Comparison of ENCODE assay signal across 21 mouse cellular contexts in genomic region chr15:100029497-100029896, GRCm38 (mm10). TPM values are rescaled to one million over a fixed set of nuclear protein-coding genes. Genes with fewer than 3 reads are reported as not detected.
A peak's percentile ranks its signal among the peaks of the same experiment; 100 is the strongest.
DNase-seq lines count a peak whose midpoint lies in the region; ATAC-seq and TF ChIP-seq lines count a peak whose summit lies in the region.
"Had no signal": no experiment of that assay in that cellular context is flagged by ENCODE, and none has a peak within 500 bp of the region (broad histone marks: within the 10 kb centered on the region; RNA-seq: fewer than 3 reads in every experiment).

No protein-coding gene starts in this region.

- ATAC-seq in forebrain, embryonic 14.5 days = no peak
- no peak for ATAC-seq in forebrain, embryonic 11.5 days (replicated peaks; ENCODE audit: low FRiP score)
- peak; percentile 42; the same call in 1 of the 2 replicates for ATAC-seq in stomach, postnatal 0 days (ENCODE audit: low FRiP score, low TSS enrichment)
- ATAC-seq: hindbrain, embryonic 16.5 days had no signal

- intact Hi-C loops in left cerebral cortex, postnatal 25 days (cut with DNase I) = loop anchor here (5.0 kb wide), 2 partner anchors 293 to 433 kb away; no protein-coding TSS in a partner anchor
- intact Hi-C loops in left cerebral cortex, adult 2 months (cut with DNase I) = loop anchor here (5.0 kb wide), 1 partner anchor 208 kb away; no protein-coding TSS in a partner anchor

- no peaks in the 10 kb centered on the region for H3K9me3 ChIP-seq in forebrain, embryonic 14.5 days (replicated peaks; ENCODE audit: control insufficient read depth, low read length)
- no peaks in the 10 kb centered on the region for H3K9me3 ChIP-seq in forebrain, embryonic 11.5 days (ENCODE audit: control insufficient read depth, low read length)
- no peaks in the 10 kb centered on the region for H3K9me3 ChIP-seq in stomach, postnatal 0 days (ENCODE audit: control insufficient read depth, low read length)
- H3K9me3 ChIP-seq: heart, embryonic 13.5 days; liver, embryonic 13.5 days; neural tube, embryonic 15.5 days; stomach, embryonic 15.5 days had no signal

- DNase-seq in forebrain, embryonic 14.5 days (ENCODE audit: low spot score) = peak; percentile 42
- DNase-seq in forebrain, embryonic 11.5 days (ENCODE audit: low spot score) = no peak
- DNase-seq in left cerebral cortex, postnatal 25 days (ENCODE audit: low spot score in 2 of 2) = peak; percentile 43 to 75
- no peak for DNase-seq in left cerebral cortex, adult 2 months (ENCODE audit: extremely low spot score in 1 of 2, low spot score in 2 of 2)
- DNase-seq in right cerebral cortex, adult 18-20 months = peak; percentile 33
- no peak for DNase-seq in right cerebral cortex, postnatal 4 days
- DNase-seq in stomach, postnatal 0 days (ENCODE audit: low spot score) = peak; percentile 56
- no peak for DNase-seq in kidney, adult 8-10 months
- DNase-seq: cerebellum, postnatal 10 days; embryo, embryonic 11 days; heart, postnatal 4 days; kidney, adult 18-20 months; kidney, postnatal 14 days; liver, embryonic 13.5 days; midbrain, embryonic 14.5 days; spleen, adult 18-20 months had no signal

- no peaks in the 10 kb centered on the region for H3K4me1 ChIP-seq in forebrain, embryonic 14.5 days (ENCODE audit: control insufficient read depth, insufficient read depth, low read length)
- H3K4me1 ChIP-seq in forebrain, embryonic 11.5 days (replicated peaks; ENCODE audit: control insufficient read depth, insufficient read depth, low read length) = no peaks in the 10 kb centered on the region
- H3K4me1 ChIP-seq in stomach, postnatal 0 days (replicated peaks; ENCODE audit: control insufficient read depth, insufficient read depth) = no peaks in the 10 kb centered on the region
- H3K4me1 ChIP-seq: liver, embryonic 13.5 days; neural tube, embryonic 15.5 days; stomach, embryonic 15.5 days had no signal

- 81% methylated on average over 8 of the region's 8 CpGs for WGBS in forebrain, embryonic 14.5 days
- 90% methylated on average over 8 of the region's 8 CpGs for WGBS in forebrain, embryonic 11.5 days
- WGBS in stomach, postnatal 0 days = 32% methylated on average over 8 of the region's 8 CpGs

- H3K27ac ChIP-seq in forebrain, embryonic 14.5 days (ENCODE audit: low read depth, low read length) = no peak overlapping the region
- H3K27ac ChIP-seq in forebrain, embryonic 11.5 days (ENCODE audit: low read depth, low read length) = no peak overlapping the region
- H3K27ac ChIP-seq in left cerebral cortex, adult 2 months = no peak overlapping the region
- no peak overlapping the region for H3K27ac ChIP-seq in stomach, postnatal 0 days (replicated peaks)
- H3K27ac ChIP-seq: heart, embryonic 13.5 days; liver, embryonic 13.5 days; neural tube, embryonic 15.5 days; stomach, embryonic 15.5 days had no signal

- H3K9ac ChIP-seq in forebrain, embryonic 14.5 days (ENCODE audit: low read length) = no peak overlapping the region
- no peak overlapping the region for H3K9ac ChIP-seq in forebrain, embryonic 11.5 days (ENCODE audit: low read length)
- H3K9ac ChIP-seq in stomach, postnatal 0 days (ENCODE audit: low read length) = no peak overlapping the region
- H3K9ac ChIP-seq: heart, embryonic 13.5 days; liver, embryonic 13.5 days; neural tube, embryonic 15.5 days; stomach, embryonic 15.5 days had no signal

- no peak overlapping the region for H3K4me2 ChIP-seq in forebrain, embryonic 14.5 days (ENCODE audit: low read length)
- no peak overlapping the region for H3K4me2 ChIP-seq in forebrain, embryonic 11.5 days (ENCODE audit: low read depth, low read length, severe bottlenecking)
- H3K4me2 ChIP-seq in stomach, postnatal 0 days (replicated peaks; ENCODE audit: low read depth) = no peak overlapping the region
- H3K4me2 ChIP-seq: heart, embryonic 13.5 days; liver, embryonic 13.5 days; neural tube, embryonic 15.5 days; stomach, embryonic 15.5 days had no signal

- TF ChIP-seq EP300 in stomach, postnatal 0 days (optimal IDR thresholded peaks at IDR 0.05) = no peak

- TF ChIP-seq CTCF in left cerebral cortex, adult 2 months (IDR thresholded peaks at IDR 0.05) = no peak
- no peak for TF ChIP-seq CTCF in stomach, postnatal 0 days (IDR thresholded peaks at IDR 0.05; ENCODE audit: low read depth)

- no peaks in the 10 kb centered on the region for H3K27me3 ChIP-seq in forebrain, embryonic 14.5 days (replicated peaks; ENCODE audit: control insufficient read depth, insufficient read depth, low read length)
- no peaks in the 10 kb centered on the region for H3K27me3 ChIP-seq in forebrain, embryonic 11.5 days (ENCODE audit: control insufficient read depth, insufficient read depth, low read length)
- H3K27me3 ChIP-seq in stomach, postnatal 0 days (ENCODE audit: control insufficient read depth, insufficient read depth, low read length) = no peaks in the 10 kb centered on the region
- H3K27me3 ChIP-seq: heart, embryonic 13.5 days; liver, embryonic 13.5 days; neural tube, embryonic 15.5 days; stomach, embryonic 15.5 days had no signal

- no peaks in the 10 kb centered on the region for H3K36me3 ChIP-seq in forebrain, embryonic 14.5 days (ENCODE audit: control insufficient read depth, insufficient read depth, low read length)
- no peaks in the 10 kb centered on the region for H3K36me3 ChIP-seq in forebrain, embryonic 11.5 days (ENCODE audit: control insufficient read depth, insufficient read depth, low read length)
- no peaks in the 10 kb centered on the region for H3K36me3 ChIP-seq in stomach, postnatal 0 days (ENCODE audit: control insufficient read depth, insufficient read depth, low read length)
- H3K36me3 ChIP-seq: heart, embryonic 13.5 days; liver, embryonic 13.5 days; neural tube, embryonic 15.5 days; stomach, embryonic 15.5 days had no signal

- H3K4me3 ChIP-seq in forebrain, embryonic 14.5 days (ENCODE audit: low read depth, low read length) = no peak overlapping the region
- no peak overlapping the region for H3K4me3 ChIP-seq in forebrain, embryonic 11.5 days (ENCODE audit: low read depth, low read length)
- no peak overlapping the region for H3K4me3 ChIP-seq in left cerebral cortex, adult 2 months
- H3K4me3 ChIP-seq in stomach, postnatal 0 days (ENCODE audit: low read depth, low read length) = no peak overlapping the region
- H3K4me3 ChIP-seq: heart, embryonic 13.5 days; liver, embryonic 13.5 days; myocyte; neural tube, embryonic 15.5 days; stomach, embryonic 15.5 days had no signal

RNA-seq across cellular contexts. Expression of gene Dip2b, which starts 9.0 kb away (rescaled TPM):
- 16.3 and 21.3 TPM in 2 replicates for polyA plus RNA-seq in forebrain, embryonic 14.5 days (2014; fragmentation: Nextera tagmentation; extraction: Ambion mirVana)
- 27.9 and 28.3 TPM in 2 replicates for polyA plus RNA-seq in forebrain, embryonic 11.5 days (2014; fragmentation: Nextera tagmentation; extraction: Ambion mirVana)
- 10 to 100 TPM; 64.0 to 67.9 TPM for total RNA-seq in left cerebral cortex, postnatal 25 days (2021)
- 10 to 100 TPM; 62.6 to 71.3 TPM for total RNA-seq in left cerebral cortex, adult 2 months (2021)
- 5.2 TPM in 2 replicates for polyA plus RNA-seq in stomach, postnatal 0 days (2015; fragmentation: Nextera tagmentation; extraction: Ambion mirVana)

RNA-seq across cellular contexts. Expression of gene Larp4, which starts 59.6 kb away (rescaled TPM):
- 29.0 and 32.6 TPM in 2 replicates for polyA plus RNA-seq in forebrain, embryonic 14.5 days (2014; fragmentation: Nextera tagmentation; extraction: Ambion mirVana)
- polyA plus RNA-seq in forebrain, embryonic 11.5 days (2014; fragmentation: Nextera tagmentation; extraction: Ambion mirVana) = 37.4 and 42.8 TPM in 2 replicates
- 10 to 100 TPM; 47.0 to 47.3 TPM for total RNA-seq in left cerebral cortex, postnatal 25 days (2021)
- total RNA-seq in left cerebral cortex, adult 2 months (2021) = 10 to 100 TPM; 43.5 to 51.8 TPM
- 18.9 and 21.3 TPM in 2 replicates for polyA plus RNA-seq in stomach, postnatal 0 days (2015; fragmentation: Nextera tagmentation; extraction: Ambion mirVana)

Comparison
In these comparisons a context has a peak if more than half of its experiments do, and no peak if none do; other contexts are left out.
1. DNase-seq: peak in forebrain, embryonic 14.5 days (single experiment), left cerebral cortex, postnatal 25 days (2 of 2), right cerebral cortex, adult 18-20 months (single experiment) and stomach, postnatal 0 days (single experiment); none in forebrain, embryonic 11.5 days (single experiment), left cerebral cortex, adult 2 months (0 of 2), right cerebral cortex, postnatal 4 days (single experiment) and kidney, adult 8-10 months (0 of 2).